Mouse (Mus musculus) thymus, adult 2 months (tissue): ENCODE results near the gene Cenps. TPM values are rescaled to one million over a fixed set of nuclear protein-coding genes. Genes with fewer than 3 reads are reported as not detected.

Source experiments
- DNase-seq: peaks from one replicate; pipeline ENCODE4 v3.0.0; 2021
- H3K27ac ChIP-seq: fragments of 200-500 bp; 2 replicates; pipeline ENCODE4 v1.5.1; 2012; ENCODE audit warnings: low read length, control low read depth; ENCODE audit not compliant: control insufficient read depth, insufficient read depth
- H3K27me3 ChIP-seq: fragments of 200-500 bp; 2 replicates; pipeline ENCODE4 v1.6.1; 2012; ENCODE audit warnings: mild to moderate bottlenecking, low read length, moderate library complexity, mixed read lengths; ENCODE audit not compliant: control insufficient read depth, insufficient read depth
- H3K36me3 ChIP-seq: fragments of 200-500 bp; 2 replicates; pipeline ENCODE4 v1.6.1; 2012; ENCODE audit warnings: mild to moderate bottlenecking, low read length, moderate library complexity; ENCODE audit not compliant: control insufficient read depth, insufficient read depth
- H3K4me1 ChIP-seq: fragments of 200-500 bp; replicated peaks from 2 replicates; pipeline ENCODE4 v1.6.1; 2012; ENCODE audit warnings: low read length; ENCODE audit not compliant: control insufficient read depth, insufficient read depth
- H3K4me3 ChIP-seq: fragments of 200-500 bp; 2 replicates; pipeline ENCODE4 v1.5.1; 2012; ENCODE audit warnings: mild to moderate bottlenecking, low read length, control low read depth, moderate library complexity; ENCODE audit not compliant: control insufficient read depth, insufficient read depth
- CTCF ChIP-seq: fragments of 200-500 bp; IDR thresholded peaks from 2 replicates; pipeline ENCODE4 v1.5.1; 2012; ENCODE audit warnings: mild to moderate bottlenecking, control low read depth, low read length, moderate library complexity, borderline replicate concordance; ENCODE audit not compliant: control insufficient read depth, poor library complexity, insufficient read depth; ENCODE audit errors: extremely low read depth
- POLR2A ChIP-seq: fragments of 200-500 bp; IDR thresholded peaks from 2 replicates; pipeline ENCODE4 v1.6.1; 2012; ENCODE audit warnings: mild to moderate bottlenecking, low read length, control low read depth, moderate library complexity; ENCODE audit not compliant: control insufficient read depth, poor library complexity, insufficient read depth; ENCODE audit errors: extremely low read depth
- WGBS: fragments of 180-500 bp; shearing (Covaris S2); methylation state at CpG from one replicate; pipeline ENCODE4 v1.1.7; 2018; 5-methylcytosine and 5-hydroxymethylcytosine counted together
- polyA plus RNA-seq: library from polyadenylated mRNA; depleted of rRNA; stranded (reverse); fragments of >200 nt; gene quantifications from 2 replicates; pipeline ENCODE4 v1.2.3, GENCODE M21; 2012; rRNA removed

Cenps gene
- polyA plus RNA-seq, result 14.0 and 17.6 TPM in 2 replicates

DNA sequence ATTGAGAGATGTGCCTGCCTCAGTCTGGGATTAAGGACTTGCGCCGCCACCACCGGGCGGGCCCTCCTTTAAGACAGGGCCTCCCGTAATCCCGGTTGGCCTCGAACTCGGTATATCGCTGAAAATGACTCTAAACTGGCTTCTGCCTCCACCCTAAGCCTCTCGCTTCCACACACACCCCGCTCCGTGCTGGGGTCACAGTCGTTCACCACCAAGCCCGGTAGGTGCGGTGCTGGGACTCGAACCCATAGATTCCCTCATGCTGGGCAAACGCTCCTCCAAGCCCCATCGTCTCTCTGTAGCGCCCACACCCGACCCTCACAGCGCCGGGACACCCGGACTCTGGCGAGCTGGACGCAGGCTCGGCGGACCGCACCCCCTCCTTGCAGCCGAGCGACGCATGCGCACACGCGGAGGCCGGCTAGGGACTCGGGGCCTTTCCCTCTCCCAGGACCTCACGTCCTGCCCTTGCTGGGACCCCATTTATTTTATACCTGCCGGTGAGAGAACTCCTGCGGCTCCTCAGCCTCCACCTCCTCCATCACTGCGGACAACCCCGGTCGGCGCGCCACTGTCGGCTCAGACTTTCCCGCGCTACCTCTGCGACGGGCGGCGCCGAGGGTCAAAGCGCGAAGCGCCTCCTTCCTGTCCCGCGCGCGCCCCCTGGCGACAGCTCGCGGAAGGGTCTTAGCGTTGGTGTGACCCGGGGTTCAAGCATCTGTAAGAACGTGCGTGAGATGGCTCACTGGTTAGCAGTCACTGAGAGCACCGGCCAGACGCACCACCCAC is at the start of gene Cenps:
Gene Cenps, minus strand, starts transcription at position 648 of the 789 bp plus-strand sequence.
- peak; percentile 91 for DNase-seq

DNA sequence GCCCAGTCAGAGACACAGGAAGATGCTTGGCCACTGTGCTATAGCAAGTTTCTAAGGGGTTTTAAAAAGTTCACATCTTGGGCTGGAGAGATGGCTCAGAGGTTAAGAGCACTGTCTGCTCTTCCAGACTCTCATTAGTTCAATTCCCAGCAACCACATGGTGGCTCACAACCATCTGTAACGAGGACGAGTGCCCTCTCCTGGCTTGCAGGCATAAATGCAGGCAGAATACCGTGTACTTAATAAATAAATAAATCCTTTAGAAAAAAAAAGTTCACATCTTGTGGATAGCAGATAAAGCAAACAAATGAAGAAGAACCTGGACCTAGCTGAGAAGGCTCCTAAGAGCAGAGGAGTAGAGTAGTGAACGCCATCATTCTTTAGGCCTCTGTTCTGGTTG is 45.3 kb upstream of the Cenps start:
- Histone ChIP-seq H3K4me3 (no peak overlapping the region), H3K36me3 (no peaks in the 10 kb centered on the region), H3K27ac (no peak overlapping the region), H3K4me1 (no peaks in the 10 kb centered on the region), H3K27me3 (no peaks in the 10 kb centered on the region)
- TF ChIP-seq POLR2A (no peak), CTCF (no peak)
- DNase-seq, result peak; percentile 9
- WGBS, result 81% methylated on average over 4 of the region's 4 CpGs

More for the DNA sequence above, at the start of gene Cenps:
- Histone ChIP-seq H3K27me3 (no peaks in the 10 kb centered on the region), H3K27ac (no peak within 1 kb of the TSS), H3K4me3 (peak within 1 kb of the TSS; percentile 83), H3K4me1 (peaks cover 6% of the 10 kb centered on the region), H3K36me3 (no peaks in the 10 kb centered on the region)
- TF ChIP-seq CTCF (peak; percentile 97), POLR2A (peak; percentile 28; the same call in 1 of the 2 replicates)
- under 1% methylated on average over 68 of the region's 68 CpGs for WGBS

DNA sequence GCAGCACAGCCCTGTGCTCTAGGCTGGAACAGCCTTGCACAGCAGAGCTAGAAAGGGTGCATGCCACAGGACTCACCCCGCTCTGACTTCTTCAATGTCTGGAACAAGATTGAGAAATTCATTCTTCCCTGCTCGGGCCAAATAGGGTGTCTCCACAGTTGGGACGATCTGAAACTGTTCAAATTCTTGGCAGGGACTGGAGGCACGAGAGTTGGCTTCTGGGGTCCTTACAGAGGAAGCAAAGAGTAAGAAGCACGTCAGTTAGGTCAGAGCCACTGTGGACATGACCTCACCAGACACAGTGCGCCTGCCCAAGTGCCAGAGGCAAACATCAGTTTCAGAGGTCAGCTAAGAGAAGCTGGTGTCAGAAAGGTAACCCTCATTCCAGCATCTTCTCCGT is 44.8 kb upstream of the Cenps start:
- DNase-seq, result no peak
- H3K4me3 ChIP-seq, result no peak overlapping the region
- 91% methylated on average over 7 of the region's 7 CpGs for WGBS
- no peak overlapping the region for H3K27ac ChIP-seq
- H3K36me3 ChIP-seq, result no peaks in the 10 kb centered on the region
- no peaks in the 10 kb centered on the region for H3K4me1 ChIP-seq
- TF ChIP-seq CTCF (no peak), POLR2A (no peak)
- no peaks in the 10 kb centered on the region for H3K27me3 ChIP-seq

DNA sequence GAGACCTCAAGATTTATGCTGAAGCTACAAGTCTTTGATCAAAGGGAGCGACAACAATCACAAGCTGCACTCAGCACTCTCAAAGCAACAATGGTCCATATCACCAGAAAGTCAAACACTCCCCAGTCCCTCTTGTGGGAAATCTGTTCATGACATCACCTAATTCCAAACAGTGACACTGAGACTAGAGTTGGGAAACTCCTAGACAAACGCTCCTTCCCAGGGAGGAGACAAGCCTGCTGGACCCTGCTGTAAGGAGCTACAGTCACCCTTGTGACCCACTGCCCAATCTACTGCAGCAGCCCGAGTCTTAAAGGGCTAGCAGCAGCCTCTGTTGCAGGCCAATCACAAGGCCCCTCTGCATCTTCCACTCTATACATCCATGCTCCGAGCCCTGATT is 42.1 kb upstream of the Cenps start:
- H3K27ac ChIP-seq, result no peak overlapping the region
- WGBS, result 92% methylated on average over 4 of the region's 4 CpGs
- H3K4me1 ChIP-seq, result no peaks in the 10 kb centered on the region
- no peak for DNase-seq
- no peak overlapping the region for H3K4me3 ChIP-seq
- H3K36me3 ChIP-seq, result no peaks in the 10 kb centered on the region
- H3K27me3 ChIP-seq, result no peaks in the 10 kb centered on the region
- TF ChIP-seq CTCF, result no peak
- TF ChIP-seq POLR2A, result no peak

DNA sequence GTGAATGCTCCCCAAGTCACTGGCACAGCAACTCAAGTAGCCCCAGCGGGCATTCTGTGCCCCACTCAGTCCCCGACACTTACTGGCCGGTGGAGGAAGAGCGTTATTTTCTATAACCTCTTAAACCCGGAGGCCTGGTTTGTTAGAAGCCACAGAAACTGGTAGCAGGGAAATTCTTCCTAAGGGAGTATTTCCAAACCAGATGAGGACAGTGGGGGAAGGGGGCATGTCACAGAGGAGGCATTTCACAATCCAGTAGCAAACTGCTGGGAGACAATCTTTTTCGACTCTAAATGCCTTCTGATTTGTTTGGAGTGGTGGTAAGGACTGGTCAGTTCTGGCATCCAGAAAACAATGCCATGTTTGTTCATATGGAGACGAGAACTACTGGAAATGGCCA is 41.7 kb upstream of the Cenps start:
- DNase-seq, result no peak
- TF ChIP-seq CTCF (no peak), POLR2A (no peak)
- Histone ChIP-seq H3K27ac (no peak overlapping the region), H3K36me3 (no peaks in the 10 kb centered on the region), H3K27me3 (no peaks in the 10 kb centered on the region), H3K4me3 (no peak overlapping the region), H3K4me1 (no peaks in the 10 kb centered on the region)
- WGBS, result 91% methylated on average over 7 of the region's 7 CpGs

DNA sequence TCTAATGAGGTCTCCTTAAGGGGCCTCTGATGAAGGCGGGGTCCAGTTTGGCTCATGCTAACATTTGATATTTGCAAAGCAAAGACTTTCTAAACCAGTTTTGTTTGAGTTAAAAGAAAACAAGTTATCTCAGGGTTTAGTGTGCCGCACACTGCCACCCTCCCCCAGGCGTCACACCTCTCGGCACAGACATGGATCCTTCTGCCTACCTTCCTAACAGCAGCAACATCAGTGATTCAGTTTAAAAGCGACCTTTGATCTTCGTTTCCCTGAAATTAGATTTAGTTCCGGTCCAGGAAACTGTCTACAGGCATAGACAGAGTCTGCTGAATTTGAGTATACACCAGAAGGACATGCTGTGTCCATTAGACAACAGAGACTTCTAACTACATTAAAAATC is 40.9 kb upstream of the Cenps start:
- Histone ChIP-seq H3K4me1 (no peaks in the 10 kb centered on the region), H3K36me3 (no peaks in the 10 kb centered on the region), H3K4me3 (no peak overlapping the region), H3K27ac (no peak overlapping the region), H3K27me3 (no peaks in the 10 kb centered on the region)
- TF ChIP-seq POLR2A (no peak), CTCF (no peak)
- 96% methylated on average over 7 of the region's 7 CpGs for WGBS
- DNase-seq, result no peak
